Mouse (Mus musculus): ENCODE measurements around the gene Fbxo10. TPM values are rescaled to one million over a fixed set of nuclear protein-coding genes. Genes with fewer than 3 reads are reported as not detected.
"Not testable (repeated sequence)": the region's sequence is repeated elsewhere in the genome, so short reads cannot be mapped to it uniquely, and the experiment has no call there.

Fbxo10 gene
- polyA plus RNA-seq, 1 experiment from 2014 or later, result 17.3 TPM

DNA sequence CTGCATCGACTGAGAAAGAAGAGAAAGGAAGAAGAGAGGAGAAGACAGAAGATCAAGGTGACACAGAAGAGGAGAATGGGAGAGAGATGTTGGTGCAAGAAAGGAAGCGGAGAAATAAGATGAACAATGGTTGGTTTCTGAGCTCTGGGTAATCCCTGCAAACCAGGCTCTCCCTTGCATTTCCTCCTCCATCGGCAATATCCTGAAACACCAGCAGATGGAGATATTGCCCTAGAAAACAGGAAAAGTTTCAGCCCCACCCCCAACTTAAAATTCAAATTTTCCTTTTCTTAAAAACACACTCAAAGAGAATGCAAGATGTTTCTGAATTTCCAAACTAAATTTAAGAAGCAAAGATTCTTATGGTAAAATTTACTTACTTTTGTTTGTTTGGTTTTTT, 68.8 kb downstream of the Fbxo10 start:
- H3K27me3 ChIP-seq (replicated peaks), result no peaks in the 10 kb centered on the region
- H3K9ac ChIP-seq (replicated peaks), result 0 out of 2 replicates have a peak overlapping the region, but pooled peaks have one; percentile 20
- H3K36me3 ChIP-seq, result no peaks in the 10 kb centered on the region
- no peak overlapping the region for H3K27ac ChIP-seq (replicated peaks)
- H3K4me3 ChIP-seq (replicated peaks), result no peak overlapping the region
- no peak overlapping the region for H3K4me2 ChIP-seq
- WGBS, result 13% methylated on average over 3 of the region's 3 CpGs
- H3K4me1 ChIP-seq, result peaks cover 31% of the 10 kb centered on the region
- no peak for ATAC-seq (ENCODE audit: low FRiP score)
- no peaks in the 10 kb centered on the region for H3K9me3 ChIP-seq (replicated peaks)

DNA sequence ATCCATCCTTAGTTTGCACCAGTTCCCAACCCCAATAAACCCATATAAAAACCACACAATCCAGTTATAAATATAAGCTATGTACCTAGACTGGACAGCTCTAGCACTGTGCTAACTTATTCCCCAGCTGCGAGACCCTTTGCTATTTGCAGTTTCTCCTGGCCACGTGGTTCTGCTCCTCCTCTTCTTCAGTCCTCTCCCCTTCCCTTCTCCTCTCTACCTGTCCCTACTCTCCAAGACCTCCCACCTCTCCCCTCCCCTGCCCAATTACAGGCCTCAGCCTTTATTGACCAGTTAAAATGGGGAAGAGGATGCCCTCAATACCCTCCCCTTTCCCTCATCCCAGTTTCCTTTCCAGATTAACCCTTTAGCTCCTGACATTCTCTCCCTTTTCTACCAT, 70.9 kb downstream of the Fbxo10 start:
- Histone ChIP-seq H3K4me1 (peaks cover 26% of the 10 kb centered on the region), H3K27me3 (replicated peaks) (no peaks in the 10 kb centered on the region), H3K4me2 (peak overlapping the region; percentile 69), H3K36me3 (no peaks in the 10 kb centered on the region), H3K9me3 (replicated peaks) (no peaks in the 10 kb centered on the region), H3K4me3 (replicated peaks) (peak overlapping the region; percentile 83), H3K9ac (replicated peaks) (peak overlapping the region; percentile 67), H3K27ac (replicated peaks) (0 out of 2 replicates have a peak overlapping the region, but pooled peaks have one; percentile 85)
- no peak for ATAC-seq (ENCODE audit: low FRiP score)
- 0% methylated on average over 2 of the region's 2 CpGs for WGBS

DNA sequence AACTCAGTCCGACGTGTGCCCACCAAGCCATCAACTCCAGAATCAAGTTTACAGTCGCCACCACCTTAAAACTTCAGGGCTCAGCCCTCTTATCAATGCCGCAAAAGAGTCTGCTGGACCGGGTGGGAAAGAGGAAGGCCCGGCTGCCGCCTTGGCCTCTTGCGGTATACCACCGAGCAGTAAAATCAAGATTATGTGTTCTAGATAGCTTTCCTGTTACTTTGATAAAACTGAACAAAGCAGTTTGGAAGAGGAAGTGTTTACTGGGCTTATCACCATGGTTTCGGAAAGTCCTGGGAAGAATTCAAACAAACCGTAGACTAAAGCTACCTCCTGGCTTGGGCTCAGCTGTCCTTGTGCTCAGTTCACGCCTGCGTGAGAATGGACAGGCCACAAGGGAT, 71.4 kb downstream of the Fbxo10 start:
- Histone ChIP-seq H3K4me2 (peak overlapping the region; percentile 69), H3K9me3 (replicated peaks) (no peaks in the 10 kb centered on the region), H3K27me3 (replicated peaks) (no peaks in the 10 kb centered on the region), H3K4me1 (peaks cover 26% of the 10 kb centered on the region), H3K36me3 (no peaks in the 10 kb centered on the region), H3K9ac (replicated peaks) (peak overlapping the region; percentile 67), H3K27ac (replicated peaks) (peak overlapping the region; percentile 85), H3K4me3 (replicated peaks) (peak overlapping the region; percentile 83)
- 3% methylated on average over 13 of the region's 13 CpGs for WGBS
- ATAC-seq (ENCODE audit: low FRiP score), result no peak

GRCm38 (mm10) chr4:45012105-45012975, 72.1 kb downstream of the Fbxo10 start, which contains the start of gene Zbtb5:
Zbtb5 (minus strand) TSS chr4:45012412.
- H3K36me3 ChIP-seq, result no peaks in the 10 kb centered on the region
- peak; percentile 98 for ATAC-seq (ENCODE audit: low FRiP score)
- H3K4me2 ChIP-seq, result peak within 1 kb of the TSS; percentile 73
- under 1% methylated on average over 63 of the region's 63 CpGs for WGBS
- peak within 1 kb of the TSS; percentile 83 for H3K4me3 ChIP-seq (replicated peaks)
- peak within 1 kb of the TSS; percentile 88 for H3K9ac ChIP-seq (replicated peaks)
- no peaks in the 10 kb centered on the region for H3K27me3 ChIP-seq (replicated peaks)
- H3K27ac ChIP-seq (replicated peaks), result peak within 1 kb of the TSS; percentile 95
- H3K9me3 ChIP-seq (replicated peaks), result no peaks in the 10 kb centered on the region
- peaks cover 26% of the 10 kb centered on the region for H3K4me1 ChIP-seq

GRCm38 (mm10) chr4:45011581-45012104, 72.8 kb downstream of the Fbxo10 start:
- peak overlapping the region; percentile 88 for H3K9ac ChIP-seq (replicated peaks)
- no peaks in the 10 kb centered on the region for H3K27me3 ChIP-seq (replicated peaks)
- H3K4me2 ChIP-seq, result peak overlapping the region; percentile 73
- H3K27ac ChIP-seq (replicated peaks), result peak overlapping the region; percentile 95
- H3K9me3 ChIP-seq (replicated peaks), result no peaks in the 10 kb centered on the region
- WGBS, result under 1% methylated on average over 30 of the region's 31 CpGs
- H3K4me1 ChIP-seq, result peaks cover 26% of the 10 kb centered on the region
- H3K4me3 ChIP-seq (replicated peaks), result peak overlapping the region; percentile 83
- H3K36me3 ChIP-seq, result no peaks in the 10 kb centered on the region
- ATAC-seq (ENCODE audit: low FRiP score), result peak; percentile 79

DNA sequence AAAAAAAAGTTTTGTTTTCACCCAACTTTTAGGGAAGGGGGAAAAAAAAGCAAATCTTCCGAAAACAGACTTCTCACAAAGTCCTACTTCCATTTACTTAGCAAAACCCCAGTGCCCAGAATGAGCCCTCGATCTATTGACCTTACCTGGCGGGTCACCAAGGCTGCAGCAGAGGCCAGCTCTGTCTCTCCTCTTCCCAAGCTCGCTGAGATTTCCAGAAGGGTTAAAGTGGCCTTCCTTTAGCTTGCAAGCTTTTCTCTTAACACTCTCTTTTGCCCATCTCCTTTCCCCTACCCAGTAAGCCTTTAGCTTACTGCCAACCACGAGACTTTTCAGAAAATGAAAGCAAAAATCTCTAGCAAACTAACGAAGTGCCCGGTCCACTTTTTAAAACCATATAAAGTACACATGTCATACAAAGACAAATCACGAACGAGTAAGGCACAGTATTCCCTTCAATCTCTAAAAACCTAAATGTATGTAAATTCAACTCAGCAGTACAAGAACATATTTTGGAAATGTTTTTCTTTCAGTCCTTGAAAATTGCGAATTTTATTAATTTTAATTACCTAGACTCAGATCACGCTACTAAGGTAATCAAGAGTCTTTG, 73.5 kb downstream of the Fbxo10 start:
- H3K36me3 ChIP-seq, result no peaks in the 10 kb centered on the region
- H3K9me3 ChIP-seq (replicated peaks), result no peaks in the 10 kb centered on the region
- H3K4me1 ChIP-seq, result peaks cover 26% of the 10 kb centered on the region
- peak overlapping the region; percentile 88 for H3K9ac ChIP-seq (replicated peaks)
- peak overlapping the region; percentile 83 for H3K4me3 ChIP-seq (replicated peaks)
- no peaks in the 10 kb centered on the region for H3K27me3 ChIP-seq (replicated peaks)
- H3K27ac ChIP-seq (replicated peaks), result peak overlapping the region; percentile 95
- no peak for ATAC-seq (ENCODE audit: low FRiP score)
- 13% methylated on average over 11 of the region's 11 CpGs for WGBS
- H3K4me2 ChIP-seq, result peak overlapping the region; percentile 73

DNA sequence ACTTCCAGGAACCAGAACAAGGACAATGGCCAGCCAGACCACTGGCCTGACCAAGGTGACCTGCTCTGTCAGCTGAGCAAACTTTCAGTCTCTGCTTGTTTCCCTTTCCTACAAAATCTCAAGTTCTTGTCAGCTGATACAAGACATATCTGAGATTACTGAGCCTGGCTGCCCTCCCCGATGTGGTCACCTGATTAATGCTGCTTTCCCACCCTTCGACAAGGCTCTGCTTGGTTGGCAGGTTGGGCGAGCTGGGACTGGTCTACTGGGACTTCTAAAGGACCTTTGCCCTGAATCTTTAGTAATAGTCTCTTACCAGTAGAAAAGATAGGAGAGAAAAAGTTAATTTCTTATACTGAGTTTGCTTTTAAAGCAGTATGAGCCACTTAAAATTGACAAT, 79.0 kb downstream of the Fbxo10 start:
- H3K9ac ChIP-seq (replicated peaks), result no peak overlapping the region
- H3K27ac ChIP-seq (replicated peaks), result no peak overlapping the region
- H3K4me1 ChIP-seq, result peaks cover 10% of the 10 kb centered on the region
- 91% methylated on average over 3 of the region's 3 CpGs for WGBS
- no peak overlapping the region for H3K4me2 ChIP-seq
- no peaks in the 10 kb centered on the region for H3K36me3 ChIP-seq
- no peaks in the 10 kb centered on the region for H3K27me3 ChIP-seq (replicated peaks)
- H3K4me3 ChIP-seq (replicated peaks), result no peak overlapping the region
- no peak for ATAC-seq (ENCODE audit: low FRiP score)
- H3K9me3 ChIP-seq (replicated peaks), result no peaks in the 10 kb centered on the region

- H3K27me3 ChIP-seq (replicated peaks), result no peaks in the 10 kb centered on the region
- H3K9ac ChIP-seq (replicated peaks), result no peak overlapping the region
- H3K4me2 ChIP-seq, result no peak overlapping the region
- H3K27ac ChIP-seq (replicated peaks), result no peak overlapping the region
- 90% methylated on average over 6 of the region's 6 CpGs for WGBS
- peaks cover 22% of the 10 kb centered on the region for H3K4me1 ChIP-seq
- no peaks in the 10 kb centered on the region for H3K9me3 ChIP-seq (replicated peaks)
- no peak for ATAC-seq (ENCODE audit: low FRiP score)
- H3K4me3 ChIP-seq (replicated peaks), result no peak overlapping the region
- H3K36me3 ChIP-seq, result no peaks in the 10 kb centered on the region
Observed at GRCm38 (mm10) chr4:45000001-45000400, 84.4 kb downstream of the Fbxo10 start.

DNA sequence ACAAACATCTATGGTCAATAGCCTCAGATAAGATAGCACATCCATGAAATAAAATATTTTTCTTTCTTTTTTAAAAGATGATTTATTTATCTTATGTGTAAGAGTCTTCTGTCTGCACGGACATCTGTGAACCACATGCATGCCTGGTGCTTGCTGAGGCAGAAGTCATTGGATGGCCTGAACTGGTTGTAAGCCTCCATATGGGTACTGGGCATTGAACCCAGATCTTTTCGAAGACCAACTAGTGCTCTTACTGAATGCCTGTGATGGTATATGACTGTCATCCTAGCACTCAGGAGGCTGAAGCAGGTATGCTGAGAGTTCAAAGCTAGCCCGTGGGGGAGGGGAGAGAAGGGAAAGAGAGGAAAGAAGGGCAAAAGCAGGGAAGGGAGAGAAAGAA, 86.3 kb downstream of the Fbxo10 start:
- no peak overlapping the region for H3K4me2 ChIP-seq
- no peaks in the 10 kb centered on the region for H3K9me3 ChIP-seq (replicated peaks)
- no peak for ATAC-seq (ENCODE audit: low FRiP score)
- H3K36me3 ChIP-seq, result peaks cover 14% of the 10 kb centered on the region
- H3K9ac ChIP-seq (replicated peaks), result no peak overlapping the region
- H3K4me3 ChIP-seq (replicated peaks), result no peak overlapping the region
- H3K4me1 ChIP-seq, result peaks cover 22% of the 10 kb centered on the region
- 63% methylated on average over 3 of the region's 3 CpGs for WGBS
- H3K27me3 ChIP-seq (replicated peaks), result no peaks in the 10 kb centered on the region
- H3K27ac ChIP-seq (replicated peaks), result no peak overlapping the region

GRCm38 (mm10) chr4:44994776-44995175, 89.6 kb downstream of the Fbxo10 start:
- H3K4me1 ChIP-seq, result peaks cover 22% of the 10 kb centered on the region
- H3K36me3 ChIP-seq, result peaks cover 31% of the 10 kb centered on the region
- H3K27ac ChIP-seq (replicated peaks), result no peak overlapping the region
- no peaks in the 10 kb centered on the region for H3K27me3 ChIP-seq (replicated peaks)
- H3K4me2 ChIP-seq, result no peak overlapping the region
- H3K9me3 ChIP-seq (replicated peaks), result no peaks in the 10 kb centered on the region
- ATAC-seq (ENCODE audit: low FRiP score), result no peak
- no peak overlapping the region for H3K4me3 ChIP-seq (replicated peaks)
- 80% methylated on average over 18 of the region's 18 CpGs for WGBS
- H3K9ac ChIP-seq (replicated peaks), result no peak overlapping the region

DNA sequence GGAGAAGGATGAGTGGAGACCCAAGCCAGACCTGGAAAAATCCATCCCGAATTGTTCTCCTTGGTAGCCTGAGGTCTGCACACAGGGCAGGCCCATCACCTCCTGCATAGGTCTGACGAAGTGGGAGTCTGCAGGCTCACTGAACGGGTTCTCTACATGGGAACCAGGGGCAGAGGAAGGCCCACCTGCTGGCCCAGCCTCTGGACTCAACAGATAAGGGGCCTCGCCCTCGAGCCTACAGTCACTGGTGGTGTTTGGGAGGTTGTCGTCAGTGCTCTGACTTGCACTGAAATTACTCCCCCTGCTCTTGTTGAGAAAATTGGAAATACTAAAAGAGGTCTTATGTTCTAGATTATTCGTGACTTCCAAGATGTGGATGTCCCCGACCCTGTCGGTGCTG, 90.6 kb downstream of the Fbxo10 start:
- Histone ChIP-seq H3K4me3 (replicated peaks) (no peak overlapping the region), H3K27me3 (replicated peaks) (no peaks in the 10 kb centered on the region), H3K4me1 (peaks cover 14% of the 10 kb centered on the region), H3K9me3 (replicated peaks) (no peaks in the 10 kb centered on the region), H3K9ac (replicated peaks) (no peak overlapping the region), H3K36me3 (peaks cover 39% of the 10 kb centered on the region), H3K27ac (replicated peaks) (no peak overlapping the region), H3K4me2 (no peak overlapping the region)
- 94% methylated on average over 9 of the region's 9 CpGs for WGBS
- no peak for ATAC-seq (ENCODE audit: low FRiP score)

DNA sequence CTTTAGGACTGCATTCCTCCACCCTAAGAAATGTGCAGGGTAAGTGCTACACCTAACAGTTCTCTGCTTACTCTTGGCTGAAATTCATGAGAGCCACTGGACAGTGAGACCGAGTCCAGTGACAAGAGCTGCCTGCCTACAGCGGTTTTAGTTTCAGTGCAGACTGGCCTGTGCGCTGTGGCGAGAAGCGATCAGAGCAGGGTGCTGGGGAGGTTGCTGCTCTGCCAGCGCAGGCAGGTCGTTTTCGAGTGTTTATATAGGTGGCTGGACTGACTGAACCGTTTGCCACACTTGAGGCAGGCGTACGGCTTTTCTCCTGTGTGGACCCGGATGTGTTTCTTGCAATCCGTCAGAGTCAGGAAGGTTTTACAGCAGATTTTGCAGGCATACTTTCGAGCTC, 91.2 kb downstream of the Fbxo10 start:
- H3K4me2 ChIP-seq; H3K27me3 ChIP-seq (replicated peaks); ATAC-seq (ENCODE audit: low FRiP score); H3K4me3 ChIP-seq (replicated peaks); H3K9ac ChIP-seq (replicated peaks); H3K9me3 ChIP-seq (replicated peaks); H3K27ac ChIP-seq (replicated peaks): not testable (repeated sequence)
- Histone ChIP-seq H3K36me3 (peaks cover 43% of the 10 kb centered on the region), H3K4me1 (peaks cover 11% of the 10 kb centered on the region)
- 86% methylated on average over 14 of the region's 14 CpGs for WGBS
